Mouse (Mus musculus): ENCODE measurements around the gene Xpc. TPM values are rescaled to one million over a fixed set of nuclear protein-coding genes. Genes with fewer than 3 reads are reported as not detected.
A peak's percentile ranks its signal among the peaks of the same experiment; 100 is the strongest.

Xpc gene
- polyA plus RNA-seq, 1 experiment from 2014 or later: 14.9 TPM

- no peaks in the 10 kb centered on the region for H3K27me3 ChIP-seq (ENCODE audit: control insufficient read depth, insufficient read depth, low read length)
- H3K36me3 ChIP-seq (ENCODE audit: control insufficient read depth, insufficient read depth, low read length): peaks cover 5% of the 10 kb centered on the region; the same call in 1 of the 2 replicates
- H3K4me2 ChIP-seq (ENCODE audit: low read depth, low read length): no peak overlapping the region
- no peaks in the 10 kb centered on the region for H3K9me3 ChIP-seq (replicated peaks; ENCODE audit: control insufficient read depth, low read length)
- peaks cover 7% of the 10 kb centered on the region; the same call in 1 of the 2 replicates for H3K4me1 ChIP-seq (ENCODE audit: control insufficient read depth, insufficient read depth, low read length)
- no peak for ATAC-seq (ENCODE audit: insufficient read depth, low FRiP score)
- no peak overlapping the region for H3K27ac ChIP-seq (ENCODE audit: low read length)
- no peak overlapping the region for H3K4me3 ChIP-seq (replicated peaks; ENCODE audit: low read length)
- WGBS: 82% methylated on average over 10 of the region's 10 CpGs
- no peak overlapping the region for H3K9ac ChIP-seq (ENCODE audit: low read length)
These were observed 5.5 kb downstream of the Xpc start for GRCm38 (mm10) chr6:91510211-91510610.

GRCm38 (mm10) chr6:91509326-91509725, 6.4 kb downstream of the Xpc start:
- Histone ChIP-seq H3K4me3 (replicated peaks; ENCODE audit: low read length) (no peak overlapping the region), H3K36me3 (ENCODE audit: control insufficient read depth, insufficient read depth, low read length) (peaks cover 8% of the 10 kb centered on the region), H3K27me3 (ENCODE audit: control insufficient read depth, insufficient read depth, low read length) (no peaks in the 10 kb centered on the region), H3K27ac (ENCODE audit: low read length) (no peak overlapping the region), H3K9ac (ENCODE audit: low read length) (no peak overlapping the region), H3K9me3 (replicated peaks; ENCODE audit: control insufficient read depth, low read length) (no peaks in the 10 kb centered on the region), H3K4me1 (ENCODE audit: control insufficient read depth, insufficient read depth, low read length) (peaks cover 2% of the 10 kb centered on the region; the same call in 1 of the 2 replicates), H3K4me2 (ENCODE audit: low read depth, low read length) (no peak overlapping the region)
- 43% methylated on average over 7 of the region's 7 CpGs for WGBS
- no peak for ATAC-seq (ENCODE audit: insufficient read depth, low FRiP score)

- Histone ChIP-seq H3K4me1 (ENCODE audit: control insufficient read depth, insufficient read depth, low read length) (no peaks in the 10 kb centered on the region), H3K27me3 (ENCODE audit: control insufficient read depth, insufficient read depth, low read length) (no peaks in the 10 kb centered on the region), H3K27ac (ENCODE audit: low read length) (no peak overlapping the region), H3K36me3 (ENCODE audit: control insufficient read depth, insufficient read depth, low read length) (peaks cover 20% of the 10 kb centered on the region), H3K9me3 (replicated peaks; ENCODE audit: control insufficient read depth, low read length) (no peaks in the 10 kb centered on the region), H3K4me2 (ENCODE audit: low read depth, low read length) (no peak overlapping the region), H3K4me3 (replicated peaks; ENCODE audit: low read length) (no peak overlapping the region), H3K9ac (ENCODE audit: low read length) (no peak overlapping the region)
- WGBS: 88% methylated on average over 3 of the region's 3 CpGs
- no peak for ATAC-seq (ENCODE audit: insufficient read depth, low FRiP score)
These were observed 7.6 kb downstream of the Xpc start for GRCm38 (mm10) chr6:91508041-91508440.

- Histone ChIP-seq H3K9ac (ENCODE audit: low read length) (no peak overlapping the region), H3K9me3 (replicated peaks; ENCODE audit: control insufficient read depth, low read length) (no peaks in the 10 kb centered on the region), H3K4me2 (ENCODE audit: low read depth, low read length) (no peak overlapping the region), H3K4me3 (replicated peaks; ENCODE audit: low read length) (no peak overlapping the region), H3K36me3 (ENCODE audit: control insufficient read depth, insufficient read depth, low read length) (peaks cover 20% of the 10 kb centered on the region), H3K27ac (ENCODE audit: low read length) (no peak overlapping the region), H3K27me3 (ENCODE audit: control insufficient read depth, insufficient read depth, low read length) (no peaks in the 10 kb centered on the region), H3K4me1 (ENCODE audit: control insufficient read depth, insufficient read depth, low read length) (no peaks in the 10 kb centered on the region)
- ATAC-seq (ENCODE audit: insufficient read depth, low FRiP score): no peak
- WGBS: 85% methylated on average over 5 of the region's 5 CpGs
These were observed 9.7 kb downstream of the Xpc start for GRCm38 (mm10) chr6:91506036-91506435.

GRCm38 (mm10) chr6:91503302-91503701, 12.4 kb downstream of the Xpc start:
- Histone ChIP-seq H3K9ac (ENCODE audit: low read length) (no peak overlapping the region), H3K36me3 (ENCODE audit: control insufficient read depth, insufficient read depth, low read length) (peaks cover 29% of the 10 kb centered on the region), H3K27me3 (ENCODE audit: control insufficient read depth, insufficient read depth, low read length) (no peaks in the 10 kb centered on the region), H3K4me1 (ENCODE audit: control insufficient read depth, insufficient read depth, low read length) (no peaks in the 10 kb centered on the region), H3K27ac (ENCODE audit: low read length) (no peak overlapping the region), H3K9me3 (replicated peaks; ENCODE audit: control insufficient read depth, low read length) (no peaks in the 10 kb centered on the region), H3K4me2 (ENCODE audit: low read depth, low read length) (no peak overlapping the region), H3K4me3 (replicated peaks; ENCODE audit: low read length) (no peak overlapping the region)
- WGBS: 74% methylated on average over 1 of the region's 1 CpGs
- ATAC-seq (ENCODE audit: insufficient read depth, low FRiP score): no peak

- Histone ChIP-seq H3K4me3 (replicated peaks; ENCODE audit: low read length) (no peak overlapping the region), H3K27ac (ENCODE audit: low read length) (no peak overlapping the region), H3K4me1 (ENCODE audit: control insufficient read depth, insufficient read depth, low read length) (no peaks in the 10 kb centered on the region), H3K4me2 (ENCODE audit: low read depth, low read length) (no peak overlapping the region), H3K9me3 (replicated peaks; ENCODE audit: control insufficient read depth, low read length) (no peaks in the 10 kb centered on the region), H3K9ac (ENCODE audit: low read length) (no peak overlapping the region), H3K36me3 (ENCODE audit: control insufficient read depth, insufficient read depth, low read length) (peaks cover 13% of the 10 kb centered on the region), H3K27me3 (ENCODE audit: control insufficient read depth, insufficient read depth, low read length) (no peaks in the 10 kb centered on the region)
- no peak for ATAC-seq (ENCODE audit: insufficient read depth, low FRiP score)
- 83% methylated on average over 8 of the region's 8 CpGs for WGBS
These were observed 21.2 kb downstream of the Xpc start for GRCm38 (mm10) chr6:91494526-91494925.

- Histone ChIP-seq H3K4me3 (replicated peaks; ENCODE audit: low read length) (no peak overlapping the region), H3K36me3 (ENCODE audit: control insufficient read depth, insufficient read depth, low read length) (0 out of 2 replicates have a peak, but pooled peaks cover 4% of the 10 kb centered on the region), H3K9me3 (replicated peaks; ENCODE audit: control insufficient read depth, low read length) (no peaks in the 10 kb centered on the region), H3K4me2 (ENCODE audit: low read depth, low read length) (no peak overlapping the region), H3K4me1 (ENCODE audit: control insufficient read depth, insufficient read depth, low read length) (no peaks in the 10 kb centered on the region), H3K9ac (ENCODE audit: low read length) (no peak overlapping the region), H3K27ac (ENCODE audit: low read length) (no peak overlapping the region), H3K27me3 (ENCODE audit: control insufficient read depth, insufficient read depth, low read length) (no peaks in the 10 kb centered on the region)
- no peak for ATAC-seq (ENCODE audit: insufficient read depth, low FRiP score)
- WGBS: 76% methylated on average over 10 of the region's 10 CpGs
These were observed 22.6 kb downstream of the Xpc start for GRCm38 (mm10) chr6:91493053-91493452.

GRCm38 (mm10) chr6:91491004-91491403, 24.7 kb downstream of the Xpc start:
- no peak for ATAC-seq (ENCODE audit: insufficient read depth, low FRiP score)
- no peaks in the 10 kb centered on the region; the same call in 1 of the 2 replicates for H3K36me3 ChIP-seq (ENCODE audit: control insufficient read depth, insufficient read depth, low read length)
- no peak overlapping the region for H3K4me3 ChIP-seq (replicated peaks; ENCODE audit: low read length)
- no peaks in the 10 kb centered on the region for H3K4me1 ChIP-seq (ENCODE audit: control insufficient read depth, insufficient read depth, low read length)
- H3K27ac ChIP-seq (ENCODE audit: low read length): no peak overlapping the region
- H3K4me2 ChIP-seq (ENCODE audit: low read depth, low read length): no peak overlapping the region
- no peaks in the 10 kb centered on the region for H3K9me3 ChIP-seq (replicated peaks; ENCODE audit: control insufficient read depth, low read length)
- H3K9ac ChIP-seq (ENCODE audit: low read length): no peak overlapping the region
- no peaks in the 10 kb centered on the region for H3K27me3 ChIP-seq (ENCODE audit: control insufficient read depth, insufficient read depth, low read length)
- 59% methylated on average over 6 of the region's 6 CpGs for WGBS

GRCm38 (mm10) chr6:91489872-91490271, 25.8 kb downstream of the Xpc start:
- H3K9ac ChIP-seq (ENCODE audit: low read length): no peak overlapping the region
- H3K36me3 ChIP-seq (ENCODE audit: control insufficient read depth, insufficient read depth, low read length): peaks cover 5% of the 10 kb centered on the region
- no peaks in the 10 kb centered on the region for H3K27me3 ChIP-seq (ENCODE audit: control insufficient read depth, insufficient read depth, low read length)
- H3K27ac ChIP-seq (ENCODE audit: low read length): 0 out of 2 replicates have a peak overlapping the region, but pooled peaks have one; percentile 16
- ATAC-seq (ENCODE audit: insufficient read depth, low FRiP score): no peak
- H3K4me2 ChIP-seq (ENCODE audit: low read depth, low read length): no peak overlapping the region
- H3K9me3 ChIP-seq (replicated peaks; ENCODE audit: control insufficient read depth, low read length): no peaks in the 10 kb centered on the region
- WGBS: 81% methylated on average over 10 of the region's 10 CpGs
- no peaks in the 10 kb centered on the region for H3K4me1 ChIP-seq (ENCODE audit: control insufficient read depth, insufficient read depth, low read length)
- H3K4me3 ChIP-seq (replicated peaks; ENCODE audit: low read length): no peak overlapping the region
